Mouse (Mus musculus) cortical plate, adult 2 months (tissue): ENCODE results near the gene Nrm. TPM values are rescaled to one million over a fixed set of nuclear protein-coding genes. Genes with fewer than 3 reads are reported as not detected.

Experiments used
- H3K27ac ChIP-seq: fragments of 200-500 bp; 2 replicates; pipeline ENCODE4 v1.5.1; 2012; ENCODE audit warnings: low read length, control low read depth, inconsistent platforms; ENCODE audit not compliant: insufficient read depth
- H3K4me1 ChIP-seq: fragments of 200-500 bp; 2 replicates; pipeline ENCODE4 v1.6.1; 2011; ENCODE audit warnings: low read length; ENCODE audit not compliant: control insufficient read depth, insufficient read depth
- H3K4me3 ChIP-seq: fragments of 200-500 bp; 2 replicates; pipeline ENCODE4 v1.5.1; 2011; ENCODE audit warnings: mild to moderate bottlenecking, low read length, control low read depth; ENCODE audit not compliant: insufficient read depth
- CTCF ChIP-seq: fragments of 200-500 bp; IDR thresholded peaks from 2 replicates; pipeline ENCODE4 v1.5.1; 2011; ENCODE audit warnings: mild to moderate bottlenecking, control low read depth, low read length; ENCODE audit not compliant: insufficient read depth; ENCODE audit errors: extremely low read depth
- POLR2A ChIP-seq: fragments of 200-500 bp; IDR thresholded peaks from 2 replicates; pipeline ENCODE4 v1.6.1; 2011; ENCODE audit warnings: mild to moderate bottlenecking, low read length, control low read depth; ENCODE audit not compliant: insufficient read depth; ENCODE audit errors: extremely low read depth
- polyA plus RNA-seq: library from polyadenylated mRNA; depleted of rRNA; stranded (reverse); fragments of >200 nt; gene quantifications from 2 replicates; pipeline ENCODE4 v1.2.3, GENCODE M21; 2012

The Nrm gene
- polyA plus RNA-seq, 1 experiment, result 9.3 TPM

GRCm38 (mm10) chr17:35865481-35866280 lies 4.6 kb downstream of the Nrm start, which contains the start of gene Ppp1r18:
Gene Ppp1r18, plus strand, starts transcription at chr17:35865593.
- TF ChIP-seq POLR2A, result peak; percentile 24; the same call in 1 of the 2 replicates
- no peak for TF ChIP-seq CTCF
- H3K4me3 ChIP-seq, result peak within 1 kb of the TSS; percentile 77
- peak within 1 kb of the TSS; percentile 60 for H3K27ac ChIP-seq
- H3K4me1 ChIP-seq, result peaks cover 3% of the 10 kb centered on the region; the same call in 1 of the 2 replicates

GRCm38 (mm10) chr17:35866281-35866831 lies 5.2 kb downstream of the Nrm start:
- Histone ChIP-seq H3K4me1 (peaks cover 3% of the 10 kb centered on the region; the same call in 1 of the 2 replicates), H3K4me3 (peak overlapping the region; percentile 77), H3K27ac (peak overlapping the region; percentile 90)
- TF ChIP-seq POLR2A, result no peak
- TF ChIP-seq CTCF, result no peak

- Histone ChIP-seq H3K4me1 (peaks cover 3% of the 10 kb centered on the region; the same call in 1 of the 2 replicates), H3K4me3 (peak overlapping the region; percentile 77), H3K27ac (peak overlapping the region; percentile 90)
- TF ChIP-seq CTCF (no peak), POLR2A (no peak)
Observed at GRCm38 (mm10) chr17:35866911-35867890, 6.1 kb downstream of the Nrm start.

- H3K4me1 ChIP-seq, result peaks cover 3% of the 10 kb centered on the region; the same call in 1 of the 2 replicates
- peak overlapping the region; percentile 75 for H3K27ac ChIP-seq
- TF ChIP-seq CTCF, result no peak
- TF ChIP-seq POLR2A, result no peak
- peak overlapping the region; percentile 49 for H3K4me3 ChIP-seq
Observed at GRCm38 (mm10) chr17:35868165-35868820, 7.2 kb downstream of the Nrm start.

GRCm38 (mm10) chr17:35868961-35869345 lies 7.8 kb downstream of the Nrm start:
- Histone ChIP-seq H3K27ac (peak overlapping the region; percentile 75), H3K4me3 (peak overlapping the region; percentile 49), H3K4me1 (peaks cover 3% of the 10 kb centered on the region; the same call in 1 of the 2 replicates)
- TF ChIP-seq CTCF (no peak), POLR2A (no peak)

GRCm38 (mm10) chr17:35869346-35870067 lies 8.4 kb downstream of the Nrm start:
- no peak for TF ChIP-seq CTCF
- no peak for TF ChIP-seq POLR2A
- Histone ChIP-seq H3K4me1 (peaks cover 3% of the 10 kb centered on the region; the same call in 1 of the 2 replicates), H3K27ac (peak overlapping the region; percentile 75), H3K4me3 (peak overlapping the region; percentile 49)

GRCm38 (mm10) chr17:35870151-35870883 lies 9.2 kb downstream of the Nrm start:
- 0 out of 2 replicates have a peak overlapping the region, but pooled peaks have one; percentile 49 for H3K4me3 ChIP-seq
- H3K4me1 ChIP-seq, result peaks cover 3% of the 10 kb centered on the region; the same call in 1 of the 2 replicates
- peak overlapping the region; percentile 72 for H3K27ac ChIP-seq
- TF ChIP-seq POLR2A (no peak), CTCF (no peak)
